Mouse (Mus musculus) bone marrow, adult 2 months (tissue): ENCODE data around the gene Rasal3.

Experiments used
- CTCF ChIP-seq: fragments of 200-500 bp; IDR thresholded peaks from 2 replicates; pipeline ENCODE4 v1.5.1; 2011; ENCODE audit warnings: low read length, control low read depth; ENCODE audit not compliant: control insufficient read depth, insufficient read depth
- POLR2A ChIP-seq: fragments of 200-500 bp; IDR thresholded peaks from 2 replicates; pipeline ENCODE4 v1.6.1; 2011; ENCODE audit warnings: low read depth, mild to moderate bottlenecking, control low read depth, low read length, borderline replicate concordance; ENCODE audit not compliant: control insufficient read depth

GRCm38 (mm10) chr17:32449042-32449441 lies 45.7 kb upstream of the Rasal3 start:
- TF ChIP-seq POLR2A = no peak
- TF ChIP-seq CTCF = no peak
